Comparison of ENCODE assay signal across 7 mouse cellular contexts in genomic region chr1:64717504-64717903, GRCm38 (mm10). TPM values are rescaled to one million over a fixed set of nuclear protein-coding genes. Genes with fewer than 3 reads are reported as not detected.
A peak's percentile ranks its signal among the peaks of the same experiment; 100 is the strongest.
DNase-seq lines count a peak whose midpoint lies in the region; TF ChIP-seq lines count a peak whose summit lies in the region.

No protein-coding gene starts in this region.

- H3K4me1 ChIP-seq in kidney, adult 2 months (ENCODE audit: control insufficient read depth, insufficient read depth, low read length) = no peaks in the 10 kb centered on the region

- peak; percentile 68 for DNase-seq in 416B (ENCODE audit: low read depth)
- peak; percentile 44 for DNase-seq in CD4-positive, CD25-positive, alpha-beta regulatory T cell, adult 2 months (ENCODE audit: low read depth, low spot score)
- DNase-seq in cerebellum, adult 11 months = peak; percentile 45
- DNase-seq in gastrocnemius, adult 8-10 months (ENCODE audit: low spot score in 2 of 2) = peak; percentile 10 to 32
- DNase-seq in kidney, adult 2 months = peak; percentile 58
- DNase-seq in lung, adult 18-20 months = peak; percentile 51 to 67
- peak; percentile 61 for DNase-seq in right cerebral cortex, postnatal 14 days

- H3K27ac ChIP-seq in kidney, adult 2 months (ENCODE audit: insufficient read depth, low read depth, low read length) = no peak overlapping the region

- H3K27me3 ChIP-seq in kidney, adult 2 months (replicated peaks; ENCODE audit: control insufficient read depth, insufficient read depth, low read length) = no peaks in the 10 kb centered on the region

- peak; percentile 89 for TF ChIP-seq CTCF in kidney, adult 2 months (conservative IDR thresholded peaks at IDR 0.05; ENCODE audit: insufficient read depth, insufficient read length, low read depth, low read length)

- peaks cover 1% of the 10 kb centered on the region for H3K36me3 ChIP-seq in kidney, adult 2 months (ENCODE audit: control insufficient read depth, insufficient read depth, low read length)

- no peak for TF ChIP-seq POLR2A in kidney, adult 2 months (IDR thresholded peaks at IDR 0.05; ENCODE audit: low read depth, low read length)

- no peak overlapping the region for H3K4me3 ChIP-seq in kidney, adult 2 months (ENCODE audit: insufficient read depth, low read depth, low read length)

RNA-seq across cellular contexts. Expression of gene Fzd5, which starts 20.0 kb away (rescaled TPM):
- total RNA-seq in gastrocnemius, adult 8-10 months (2022) = 1 to 10 TPM; 1.2 to 2.0 (median 1.8) TPM
- polyA plus RNA-seq in kidney, adult 2 months (2012; rRNA removed) = 9.7 and 13.8 TPM in 2 replicates

RNA-seq across cellular contexts. Expression of gene Ccnyl1, which starts 27.2 kb away (rescaled TPM):
- total RNA-seq in gastrocnemius, adult 8-10 months (2022) = 10 to 100 TPM; 17.3 to 28.6 (median 22.4) TPM
- polyA plus RNA-seq in kidney, adult 2 months (2012; rRNA removed) = 17.0 and 18.7 TPM in 2 replicates
